Mouse (Mus musculus) embryo, embryonic 10.5 days (tissue): ENCODE measurements around the gene Ghrh.

Source experiments
- DNase-seq: peaks from one replicate; pipeline ENCODE4 v3.0.0-alpha.2; 2015; ENCODE audit warnings: low spot score

The Ghrh gene

DNA sequence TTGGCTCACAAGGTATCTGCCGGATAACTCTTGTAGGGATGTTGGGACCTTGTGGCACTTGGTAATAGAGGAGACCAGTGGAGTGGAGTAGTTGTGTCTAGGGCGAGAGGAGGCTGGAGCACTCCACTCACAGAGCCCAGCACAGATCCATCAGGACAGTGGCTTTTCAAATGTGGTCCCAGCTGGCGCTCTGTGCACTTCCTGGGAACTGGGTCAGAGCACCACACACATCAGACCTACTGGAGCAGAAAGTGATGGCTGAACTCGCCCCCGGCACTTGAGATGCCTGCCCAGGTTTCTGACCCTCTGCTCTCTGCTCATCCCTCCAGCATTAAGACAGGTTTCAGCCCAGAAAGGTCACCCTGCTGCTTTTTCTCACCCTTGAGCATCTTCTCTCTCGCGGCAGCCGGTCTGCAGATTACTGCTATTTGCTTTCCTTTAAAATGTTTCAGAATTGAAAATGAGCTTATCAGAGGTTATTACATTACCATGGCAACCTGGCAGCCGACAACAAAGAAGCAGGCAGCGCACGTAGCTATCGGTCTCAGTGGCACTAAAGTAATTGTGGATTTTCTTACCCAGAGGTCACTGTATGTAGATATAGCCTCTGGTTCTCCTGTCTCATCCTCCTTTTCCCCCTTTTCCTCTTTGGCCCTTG, 1.9 kb upstream of the Ghrh start:
- no peak for DNase-seq

DNA sequence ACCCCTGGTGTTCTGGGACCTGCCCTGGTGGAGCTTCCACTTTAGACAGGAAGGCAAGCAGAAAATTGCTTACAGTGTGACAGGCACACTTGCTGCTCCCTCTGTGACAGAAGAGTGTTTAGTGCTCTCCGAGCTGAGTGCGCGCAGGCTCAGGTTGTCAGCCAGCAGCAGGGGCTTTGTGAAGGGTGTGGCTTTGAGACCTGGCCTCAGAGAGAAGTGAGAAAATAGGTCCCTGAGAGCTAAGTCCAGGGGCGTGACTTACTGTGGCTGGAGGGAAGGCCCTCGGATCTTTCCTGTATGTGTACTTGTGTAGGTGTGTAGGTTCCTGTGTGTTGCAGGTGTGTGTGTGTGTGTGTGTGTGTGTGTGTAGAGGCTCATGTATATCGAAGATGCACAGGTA, 4.0 kb downstream of the Ghrh start:
- DNase-seq = no peak

DNA sequence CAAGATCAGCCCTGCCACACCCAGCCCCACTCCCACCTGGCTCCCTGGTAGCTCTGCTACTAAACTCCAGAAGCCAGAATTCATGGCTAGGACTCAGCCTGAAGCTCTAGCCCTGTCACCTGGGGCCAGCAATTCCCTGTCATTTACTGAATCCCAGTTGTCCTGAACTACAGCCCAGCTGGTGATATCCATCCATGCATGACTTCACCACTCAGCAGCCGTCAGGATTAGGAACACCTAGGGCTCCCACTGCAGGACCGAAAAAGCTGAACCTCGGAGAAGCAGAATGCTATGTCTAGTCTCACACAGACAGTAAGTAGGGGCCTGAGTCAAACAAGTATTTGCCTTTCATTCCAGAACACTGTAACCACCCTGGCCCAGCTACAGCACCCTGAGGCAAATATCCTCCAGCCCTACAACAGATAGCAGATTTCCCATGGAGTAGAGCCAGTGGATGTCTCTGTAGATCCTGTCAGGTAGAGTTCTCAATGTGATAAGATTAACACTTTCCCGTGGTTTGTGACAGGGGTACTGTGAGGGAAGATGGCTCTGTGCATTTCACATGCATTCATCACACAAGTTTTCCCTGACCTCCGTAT, 4.9 kb downstream of the Ghrh start:
- DNase-seq = peak; percentile 18

DNA sequence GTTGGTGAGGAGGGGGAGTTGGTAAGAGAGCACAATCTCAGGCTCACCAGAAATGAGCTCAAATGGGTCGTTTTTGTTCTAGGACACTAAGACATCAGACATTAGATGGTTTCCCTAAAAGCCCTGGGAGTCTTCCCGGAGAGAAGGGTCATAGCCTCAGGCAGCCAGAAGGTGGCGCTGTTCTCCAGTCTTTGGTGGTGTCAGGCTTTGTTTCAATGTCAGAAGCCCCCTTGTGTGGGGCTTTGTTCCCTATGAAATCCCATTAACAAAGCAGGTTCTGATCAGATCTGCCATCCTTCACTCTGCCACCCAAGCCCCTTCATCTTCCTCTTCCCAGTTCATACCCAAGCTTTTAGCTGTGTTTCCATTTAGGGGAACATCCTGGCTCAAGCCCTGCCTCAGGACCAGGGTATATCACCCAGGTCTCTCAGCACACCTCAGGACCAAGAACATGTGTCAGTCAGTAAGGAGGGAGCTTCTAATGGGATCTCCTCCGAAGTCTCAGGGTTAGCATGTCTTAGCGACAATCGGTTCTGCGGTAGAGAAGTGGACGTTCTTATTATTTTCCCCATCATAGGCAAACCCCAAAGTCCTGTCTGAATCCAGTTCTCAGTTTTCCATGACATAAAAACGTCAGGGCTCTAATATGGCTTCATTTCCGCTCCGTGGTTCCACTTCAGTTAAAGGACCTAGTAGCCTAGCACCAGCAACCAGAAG, 5.6 kb downstream of the Ghrh start:
- peak; percentile 95 for DNase-seq

DNA sequence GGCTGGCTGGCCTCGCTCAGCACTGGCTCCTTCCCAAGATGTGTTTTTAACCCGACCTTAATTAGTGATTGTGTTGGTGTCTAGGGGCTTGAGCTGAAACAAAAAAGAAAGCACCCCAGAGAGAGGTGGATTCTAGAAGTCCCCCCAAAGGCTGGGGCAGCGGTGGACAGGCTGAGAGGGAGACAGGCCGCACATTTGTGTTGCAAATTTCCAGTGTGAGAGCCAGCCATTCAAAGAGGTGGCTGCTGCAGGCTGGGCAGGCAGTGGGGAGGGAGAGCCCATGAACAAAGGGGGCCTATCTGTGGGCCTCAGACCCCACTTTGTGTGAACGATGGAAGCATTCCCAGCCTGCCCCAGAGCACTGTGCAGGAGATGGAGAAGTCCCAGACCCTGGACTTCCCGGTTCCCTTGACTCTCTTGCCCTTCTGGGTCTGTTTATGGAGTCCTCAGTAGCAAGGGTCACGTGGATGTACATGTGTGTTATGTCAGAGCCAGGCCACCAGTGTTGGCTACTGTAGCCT, 7.0 kb downstream of the Ghrh start:
- DNase-seq = peak; percentile 46

DNA sequence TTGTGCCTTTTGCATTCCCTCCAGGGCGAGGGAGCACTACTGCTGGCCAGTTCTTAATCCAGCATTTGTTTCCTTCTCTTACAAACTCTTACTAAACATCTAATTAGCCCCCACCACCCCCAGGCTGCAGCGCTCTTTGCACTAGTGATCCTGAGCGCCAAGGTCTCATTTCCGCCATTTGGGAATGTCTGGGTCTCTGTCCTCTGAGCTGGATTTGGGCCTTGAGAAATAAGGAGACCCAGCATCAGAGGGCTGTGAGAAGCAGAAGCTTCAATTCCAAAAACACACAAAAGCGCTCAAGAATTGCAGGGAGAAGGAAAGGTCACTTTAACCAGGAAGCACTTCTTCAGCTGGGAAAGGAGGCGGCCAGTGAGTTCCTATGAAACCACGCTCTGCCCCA, 7.8 kb downstream of the Ghrh start:
- peak; percentile 24 for DNase-seq

DNA sequence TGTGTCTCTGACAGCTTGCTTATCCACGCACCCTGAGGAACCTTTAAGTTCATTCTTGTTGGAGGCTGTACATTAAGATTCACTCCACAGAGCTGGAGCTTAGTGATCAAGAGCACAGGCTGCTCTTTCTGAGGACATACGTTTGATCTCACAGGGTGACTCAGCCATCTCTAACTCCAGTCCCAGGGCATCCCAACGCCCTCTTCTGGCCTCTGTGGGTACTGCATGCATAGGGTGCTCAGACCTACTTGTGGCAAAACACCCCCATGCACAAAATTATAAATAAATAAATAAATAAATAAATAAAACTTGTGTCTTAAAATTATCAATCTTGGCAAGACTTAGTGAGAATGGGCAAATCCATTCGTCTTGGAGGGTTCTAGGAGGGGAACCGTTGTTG, 8.6 kb downstream of the Ghrh start:
- peak; percentile 85 for DNase-seq

DNA sequence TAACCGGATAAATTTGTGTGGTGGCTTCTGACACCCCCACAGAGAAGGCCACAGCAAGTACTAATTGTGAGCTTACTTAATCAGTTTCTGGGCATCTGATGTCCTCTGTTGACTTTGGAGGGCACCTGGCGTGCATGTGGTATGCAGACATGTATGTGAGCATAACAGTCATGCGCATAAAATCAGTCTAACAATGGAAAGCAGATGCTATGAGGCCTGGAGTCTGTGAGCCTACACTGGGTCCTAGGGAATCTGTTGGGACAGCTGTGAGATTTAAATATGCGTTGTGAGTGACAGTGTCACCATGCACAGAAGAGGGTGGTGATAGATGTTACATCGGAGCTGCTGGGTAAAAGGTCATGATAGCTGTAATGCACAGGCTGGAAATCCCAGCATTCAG, 15.2 kb downstream of the Ghrh start:
- no peak for DNase-seq

DNA sequence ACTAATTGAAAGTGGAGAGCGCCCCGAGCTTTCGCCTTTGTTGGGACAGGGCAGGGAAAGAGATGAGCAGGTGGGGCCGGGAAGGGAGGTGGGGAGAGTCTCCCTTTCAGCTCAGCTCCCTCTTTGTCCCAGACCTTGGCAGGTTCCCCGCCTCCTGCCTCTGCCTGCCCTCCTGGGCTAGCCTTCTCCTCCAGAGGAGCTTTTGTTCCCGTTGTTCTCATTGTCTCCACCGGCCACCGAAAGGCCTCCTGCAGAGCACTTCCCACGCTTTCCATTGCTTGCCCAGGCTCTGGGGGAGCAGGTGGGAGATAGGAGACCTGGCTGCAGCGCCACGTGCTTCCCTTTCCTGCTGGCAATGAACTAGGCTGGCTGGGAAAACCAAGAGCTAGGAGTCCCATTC, 18.7 kb downstream of the Ghrh start:
- peak; percentile 70 for DNase-seq

DNA sequence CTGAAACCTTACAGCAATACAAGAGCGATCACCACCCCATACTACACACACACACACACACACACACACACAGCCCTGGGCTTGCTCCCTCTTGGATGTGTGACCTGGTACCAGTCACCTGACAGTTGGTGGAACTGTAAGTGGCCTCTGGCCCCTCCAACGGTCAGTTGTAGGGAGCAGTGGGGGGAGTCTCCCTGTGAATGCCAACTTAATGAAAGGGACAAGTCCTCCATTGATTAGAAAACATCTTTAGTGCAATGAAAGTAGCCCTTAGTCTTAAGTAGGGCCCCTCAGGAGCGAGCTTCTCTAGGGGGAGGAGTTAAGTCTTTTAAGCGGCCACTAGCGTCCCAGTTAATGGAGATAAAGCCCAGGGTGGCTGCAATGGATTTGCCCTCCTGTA, 19.2 kb downstream of the Ghrh start:
- DNase-seq = peak; percentile 27

DNA sequence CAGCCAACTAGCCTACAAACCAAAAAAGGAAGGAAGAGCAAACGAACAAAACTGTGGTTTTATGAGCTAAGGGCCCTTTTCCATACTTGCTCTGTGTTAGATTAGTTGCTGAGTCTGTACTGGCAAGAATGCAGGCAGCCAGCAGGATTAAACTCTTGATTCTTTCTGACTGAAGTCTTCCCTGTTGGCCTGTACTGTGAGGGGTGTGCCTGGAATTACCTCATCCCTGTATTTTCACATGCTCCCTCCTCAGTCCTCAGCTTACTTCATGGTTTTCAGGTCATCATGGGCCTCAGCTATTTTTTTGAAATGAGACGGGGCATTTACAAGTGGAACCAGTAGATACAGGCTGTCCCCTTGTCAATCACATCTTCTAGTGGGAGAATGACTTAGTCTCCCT, 22.1 kb downstream of the Ghrh start:
- no peak for DNase-seq

DNA sequence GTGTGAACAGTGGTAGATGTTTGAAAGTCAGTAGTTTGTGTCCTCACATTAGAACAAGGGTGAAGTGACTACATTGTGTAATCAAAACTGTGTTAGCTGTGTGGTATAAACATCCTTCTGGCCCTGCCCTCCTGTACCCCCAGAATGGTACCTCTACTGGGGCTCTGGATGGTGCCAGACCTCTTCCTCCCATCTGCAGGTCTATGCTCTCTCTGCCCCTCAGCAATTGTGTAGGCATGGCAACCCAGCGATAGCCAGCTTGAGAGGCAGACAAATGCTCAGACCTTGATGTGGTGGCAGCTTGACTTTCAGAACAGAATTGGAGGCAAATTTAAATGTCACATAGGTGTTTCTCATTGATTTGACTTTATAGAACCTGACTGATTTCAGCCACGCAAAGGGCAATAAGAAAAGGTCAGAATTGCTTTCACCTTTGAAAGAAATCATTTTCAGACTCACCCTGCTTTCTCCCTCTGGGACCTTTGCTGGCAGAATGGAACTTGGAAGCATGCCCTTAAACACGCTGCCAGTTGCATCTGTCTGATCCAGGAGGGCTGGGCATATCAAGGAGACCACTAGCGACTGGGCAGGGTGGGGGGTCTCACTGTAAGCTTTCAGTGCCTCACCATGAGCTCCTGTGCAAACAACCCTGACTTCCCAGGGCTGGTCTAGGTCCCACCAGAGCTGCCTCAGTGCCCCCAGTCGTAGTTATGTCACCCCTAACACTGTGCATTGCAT, 25.1 kb downstream of the Ghrh start:
- no peak for DNase-seq

DNA sequence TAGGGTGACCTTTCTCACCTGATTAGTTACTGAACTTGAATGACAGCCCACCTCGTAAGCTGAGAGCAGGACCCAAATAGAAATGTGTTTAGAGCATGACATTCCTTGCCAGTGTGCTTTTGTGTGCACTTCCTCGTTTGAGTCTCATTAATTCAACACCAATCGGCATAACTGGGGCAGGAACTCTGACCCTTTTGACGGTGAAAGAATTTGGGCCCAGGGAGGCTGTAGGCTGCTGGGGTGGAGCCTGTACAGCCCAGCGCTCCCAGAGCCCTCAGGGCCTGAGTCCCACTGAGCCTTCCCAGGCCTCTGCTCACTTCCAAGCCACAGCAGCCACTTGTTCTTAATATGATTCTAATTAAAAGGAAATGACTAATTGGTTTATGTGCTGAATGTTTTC, 26.4 kb downstream of the Ghrh start:
- peak; percentile 14 for DNase-seq

DNA sequence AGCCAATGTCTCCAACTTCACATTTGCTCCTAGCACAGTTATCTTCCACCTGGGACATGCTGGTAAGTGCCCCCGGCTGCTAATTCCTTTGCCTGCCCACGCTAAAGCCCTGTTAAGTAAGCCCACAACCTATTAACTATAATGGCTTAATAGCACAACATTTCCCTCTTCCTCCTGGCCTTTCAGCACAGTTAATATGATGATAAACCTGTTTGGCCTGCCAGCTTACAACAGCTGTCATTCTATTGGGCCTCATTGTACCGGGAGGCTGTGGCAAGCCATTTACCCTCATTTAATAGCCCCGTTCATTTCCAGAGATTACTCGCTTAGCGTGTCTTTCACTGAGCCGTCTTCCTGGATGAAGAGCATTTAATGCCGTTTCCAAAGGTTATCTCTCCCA, 27.2 kb downstream of the Ghrh start:
- DNase-seq = no peak

DNA sequence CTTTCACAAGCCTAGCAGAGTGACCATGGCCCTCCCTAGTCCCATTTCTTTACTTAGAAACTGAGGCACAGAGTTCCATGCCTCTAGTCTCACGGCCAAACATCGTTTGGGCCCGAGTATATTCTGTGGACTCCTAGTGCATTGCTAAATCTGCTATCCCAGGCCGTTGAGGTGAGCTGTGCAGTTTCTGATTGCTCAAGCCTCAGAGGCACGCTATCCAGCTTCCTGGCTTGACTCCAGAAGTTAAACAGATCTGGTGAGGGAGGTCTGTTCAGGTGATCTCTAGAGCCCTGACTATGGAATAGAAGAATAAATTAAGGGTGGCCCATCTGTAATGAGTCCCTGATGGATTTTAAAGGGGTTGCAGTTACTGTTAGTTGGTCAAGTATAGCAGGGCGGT, 30.1 kb downstream of the Ghrh start:
- DNase-seq = no peak

DNA sequence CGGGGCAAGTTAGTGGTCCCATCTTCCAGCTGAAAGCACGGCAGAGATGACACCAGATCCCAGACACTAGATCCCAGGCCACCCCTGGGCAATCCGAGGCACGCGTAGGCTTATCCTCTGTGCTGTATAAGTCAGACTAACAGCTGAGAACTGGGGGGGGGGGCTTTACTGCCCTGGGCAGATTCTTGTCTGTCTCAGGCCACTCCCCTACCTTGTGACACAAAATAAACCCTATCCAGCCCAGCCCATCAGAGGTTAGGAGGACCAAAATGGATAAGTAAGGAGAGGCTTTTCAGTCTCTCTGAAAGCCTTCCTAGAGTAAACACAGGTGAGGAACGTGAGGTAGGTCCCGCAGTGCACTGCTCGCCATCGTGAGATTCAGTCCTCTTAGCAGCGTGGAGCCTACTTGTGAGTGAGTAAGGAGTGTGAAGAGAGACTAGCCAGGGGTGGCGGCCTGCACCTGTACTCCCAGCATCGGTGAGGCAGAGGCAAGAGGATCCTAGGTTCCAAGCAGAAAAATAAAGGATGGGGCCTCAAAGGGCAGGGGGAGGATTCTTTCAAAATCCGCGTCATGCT, 30.9 kb downstream of the Ghrh start:
- DNase-seq = no peak

DNA sequence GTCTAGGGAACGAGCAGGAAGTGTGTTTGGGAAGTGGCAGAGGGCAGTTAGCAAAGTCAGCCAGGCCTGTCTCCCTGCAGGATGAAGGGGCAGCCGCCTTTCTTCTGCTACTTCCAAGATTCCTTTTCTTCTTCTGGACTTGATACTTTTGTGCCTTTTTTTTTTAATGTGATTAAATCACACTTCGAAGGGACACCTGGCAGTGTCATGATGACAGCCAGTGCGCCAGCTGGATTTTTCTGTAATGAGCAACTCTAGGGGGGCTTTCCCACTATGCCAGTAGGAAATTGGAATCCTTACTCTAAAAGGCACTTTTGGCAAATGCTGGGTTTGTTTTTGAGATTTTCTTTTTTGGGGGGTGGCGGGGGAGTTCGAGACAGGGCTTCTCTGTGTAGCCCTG, 31.8 kb downstream of the Ghrh start:
- DNase-seq = no peak

DNA sequence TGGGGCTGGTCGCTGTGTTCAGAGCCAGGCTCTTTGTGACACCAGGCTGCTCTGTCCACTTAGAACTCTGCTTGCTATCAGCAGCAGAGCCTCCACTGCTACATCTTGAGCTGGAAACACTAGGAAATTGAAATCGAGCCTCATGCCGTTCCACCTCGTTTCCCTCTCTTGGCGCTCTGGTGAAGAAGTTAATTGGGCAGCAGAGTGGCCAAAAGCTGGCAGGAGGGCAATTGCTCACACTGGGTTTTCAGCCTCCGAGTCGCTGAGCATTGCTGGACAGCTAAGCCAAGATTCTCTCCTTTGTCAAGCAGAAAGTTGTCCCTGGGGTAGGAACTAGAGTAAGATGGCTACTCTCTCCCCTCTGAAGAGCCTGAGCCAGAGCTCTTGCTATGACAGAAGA, 33.0 kb downstream of the Ghrh start:
- no peak for DNase-seq

DNA sequence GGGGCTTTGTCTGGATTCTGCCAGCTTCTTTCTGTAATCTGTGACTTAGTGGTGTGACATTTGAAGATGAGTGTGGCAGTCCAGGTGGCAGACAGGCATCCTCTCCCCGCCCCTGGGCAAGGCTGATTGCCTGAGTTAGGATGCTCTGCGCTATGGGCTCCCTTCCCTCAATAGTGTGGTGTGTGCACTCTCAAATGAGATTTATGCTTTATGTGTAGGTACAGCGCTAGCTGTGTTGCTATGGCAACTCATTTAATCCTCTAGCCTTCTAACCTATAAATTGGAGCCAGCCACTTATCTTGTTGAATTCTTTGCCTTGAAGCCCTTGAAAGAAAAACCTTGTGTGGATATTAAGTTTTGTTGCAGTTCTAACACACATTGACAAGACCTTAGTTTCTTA, 33.6 kb downstream of the Ghrh start:
- no peak for DNase-seq

DNA sequence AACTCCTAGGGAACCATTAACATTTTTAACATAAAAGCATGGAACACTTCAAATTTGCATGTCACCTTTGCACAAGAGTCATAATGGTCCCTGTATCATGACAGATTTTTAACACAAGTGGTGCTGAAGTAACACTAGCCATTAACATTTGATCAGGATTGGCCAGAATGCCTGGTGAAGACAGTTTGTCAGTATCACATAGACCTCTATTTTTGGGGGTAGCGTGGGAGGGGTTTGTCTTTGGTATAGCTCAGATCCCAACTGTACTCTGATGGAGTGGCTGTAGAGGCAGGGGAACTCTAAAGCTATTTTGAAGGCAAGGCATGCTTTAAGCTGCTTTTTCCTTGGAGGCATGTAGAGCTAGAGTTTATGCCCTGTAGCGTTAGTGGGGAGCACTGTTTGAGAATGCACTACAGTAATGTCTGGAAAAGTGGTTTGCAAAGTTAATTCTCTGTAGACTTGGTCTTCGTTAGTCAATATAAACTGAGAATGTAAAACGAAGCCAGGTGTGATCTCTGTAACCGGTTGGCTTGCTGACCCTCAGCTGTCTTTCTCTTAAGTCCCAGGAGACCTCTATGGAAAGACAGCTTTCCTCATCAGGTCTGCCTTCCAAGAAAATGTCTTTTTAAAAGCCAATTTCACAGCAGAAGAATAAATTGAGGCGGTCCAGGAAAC, 36.2 kb downstream of the Ghrh start:
- DNase-seq = no peak

DNA sequence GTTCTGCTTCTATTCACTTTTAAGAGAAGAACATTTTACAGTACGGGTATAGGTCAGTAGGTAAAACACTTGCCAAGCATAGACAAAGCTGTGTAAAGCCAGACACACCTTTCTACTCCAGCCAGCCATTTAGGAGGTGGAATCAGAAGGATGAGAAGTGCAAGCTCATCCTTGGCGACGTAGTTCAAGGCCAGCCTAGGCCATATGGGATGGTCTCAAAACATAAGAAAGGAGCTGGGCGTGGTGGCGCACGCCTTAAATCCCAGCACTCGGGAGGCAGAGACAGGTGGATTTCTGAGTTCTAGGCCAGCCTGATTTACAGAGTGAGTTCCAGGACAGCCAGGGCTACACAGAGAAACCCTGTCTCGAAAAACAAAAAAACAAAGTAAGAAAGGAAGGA, 37.7 kb downstream of the Ghrh start:
- DNase-seq = no peak
